Mouse (Mus musculus): ENCODE measurements around the gene Ckap5. TPM values are rescaled to one million over a fixed set of nuclear protein-coding genes. Genes with fewer than 3 reads are reported as not detected.
"Not testable (repeated sequence)": the region's sequence is repeated elsewhere in the genome, so short reads cannot be mapped to it uniquely, and the experiment has no call there.

Ckap5 gene
- polyA plus RNA-seq (2015; fragmentation: Nextera tagmentation; extraction: Ambion mirVana): 133 and 141 TPM in 2 replicates

GRCm38 (mm10) chr2:91526294-91527146, at the start of gene Ckap5:
TSS of gene Ckap5 (plus strand) at chr2:91526762.
- Histone ChIP-seq H3K36me3 (ENCODE audit: control insufficient read depth, insufficient read depth) (no peaks in the 10 kb centered on the region), H3K4me1 (replicated peaks; ENCODE audit: control insufficient read depth, insufficient read depth, low read length) (peaks cover 15% of the 10 kb centered on the region), H3K27me3 (replicated peaks; ENCODE audit: control insufficient read depth, insufficient read depth, low read length) (no peaks in the 10 kb centered on the region), H3K4me2 (ENCODE audit: low read length) (peak within 1 kb of the TSS; percentile 86), H3K27ac (ENCODE audit: low read length) (peak within 1 kb of the TSS; percentile 61), H3K4me3 (replicated peaks; ENCODE audit: low read length) (peak within 1 kb of the TSS; percentile 70), H3K9ac (replicated peaks; ENCODE audit: low read depth, low read length) (peak within 1 kb of the TSS; percentile 96), H3K9me3 (ENCODE audit: control insufficient read depth, low read length) (no peaks in the 10 kb centered on the region)
- under 1% methylated on average over 59 of the region's 64 CpGs for WGBS
- peak; percentile 99 for ATAC-seq

- no peaks in the 10 kb centered on the region for H3K36me3 ChIP-seq (ENCODE audit: control insufficient read depth, insufficient read depth)
- no peak overlapping the region for H3K9ac ChIP-seq (replicated peaks; ENCODE audit: low read depth, low read length)
- no peaks in the 10 kb centered on the region for H3K27me3 ChIP-seq (replicated peaks; ENCODE audit: control insufficient read depth, insufficient read depth, low read length)
- no peak overlapping the region for H3K4me2 ChIP-seq (ENCODE audit: low read length)
- ATAC-seq: no peak
- no peak overlapping the region for H3K4me3 ChIP-seq (replicated peaks; ENCODE audit: low read length)
- H3K4me1 ChIP-seq (replicated peaks; ENCODE audit: control insufficient read depth, insufficient read depth, low read length): 0 out of 2 replicates have a peak, but pooled peaks cover 3% of the 10 kb centered on the region
- no peaks in the 10 kb centered on the region for H3K9me3 ChIP-seq (ENCODE audit: control insufficient read depth, low read length)
- no peak overlapping the region for H3K27ac ChIP-seq (ENCODE audit: low read length)
- WGBS: 86% methylated on average over 7 of the region's 7 CpGs
Observed at GRCm38 (mm10) chr2:91476841-91477240, 49.7 kb upstream of the Ckap5 start.

DNA sequence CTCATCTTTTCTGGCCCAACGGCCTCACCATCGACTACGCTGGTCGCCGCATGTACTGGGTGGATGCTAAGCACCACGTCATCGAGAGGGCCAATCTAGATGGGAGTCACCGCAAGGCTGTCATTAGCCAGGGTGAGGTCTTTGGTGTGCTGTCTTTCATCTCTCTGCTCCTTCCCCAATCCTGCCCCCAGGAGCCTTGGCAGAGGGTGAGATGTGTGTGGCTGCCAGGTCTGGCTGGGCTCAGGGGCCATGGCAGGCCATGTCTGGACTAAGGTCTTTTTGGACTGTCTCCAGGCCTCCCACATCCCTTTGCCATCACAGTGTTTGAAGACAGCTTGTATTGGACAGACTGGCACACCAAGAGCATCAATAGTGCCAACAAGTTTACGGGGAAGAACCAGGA, 46.2 kb upstream of the Ckap5 start:
- Histone ChIP-seq H3K9ac (replicated peaks; ENCODE audit: low read depth, low read length) (no peak overlapping the region), H3K9me3 (ENCODE audit: control insufficient read depth, low read length) (no peaks in the 10 kb centered on the region), H3K4me3 (replicated peaks; ENCODE audit: low read length) (no peak overlapping the region), H3K4me2 (ENCODE audit: low read length) (no peak overlapping the region), H3K27me3 (replicated peaks; ENCODE audit: control insufficient read depth, insufficient read depth, low read length) (no peaks in the 10 kb centered on the region), H3K27ac (ENCODE audit: low read length) (no peak overlapping the region), H3K4me1 (replicated peaks; ENCODE audit: control insufficient read depth, insufficient read depth, low read length) (0 out of 2 replicates have a peak, but pooled peaks cover 3% of the 10 kb centered on the region), H3K36me3 (ENCODE audit: control insufficient read depth, insufficient read depth) (no peaks in the 10 kb centered on the region)
- WGBS: 77% methylated on average over 9 of the region's 9 CpGs
- peak; percentile 56 for ATAC-seq

DNA sequence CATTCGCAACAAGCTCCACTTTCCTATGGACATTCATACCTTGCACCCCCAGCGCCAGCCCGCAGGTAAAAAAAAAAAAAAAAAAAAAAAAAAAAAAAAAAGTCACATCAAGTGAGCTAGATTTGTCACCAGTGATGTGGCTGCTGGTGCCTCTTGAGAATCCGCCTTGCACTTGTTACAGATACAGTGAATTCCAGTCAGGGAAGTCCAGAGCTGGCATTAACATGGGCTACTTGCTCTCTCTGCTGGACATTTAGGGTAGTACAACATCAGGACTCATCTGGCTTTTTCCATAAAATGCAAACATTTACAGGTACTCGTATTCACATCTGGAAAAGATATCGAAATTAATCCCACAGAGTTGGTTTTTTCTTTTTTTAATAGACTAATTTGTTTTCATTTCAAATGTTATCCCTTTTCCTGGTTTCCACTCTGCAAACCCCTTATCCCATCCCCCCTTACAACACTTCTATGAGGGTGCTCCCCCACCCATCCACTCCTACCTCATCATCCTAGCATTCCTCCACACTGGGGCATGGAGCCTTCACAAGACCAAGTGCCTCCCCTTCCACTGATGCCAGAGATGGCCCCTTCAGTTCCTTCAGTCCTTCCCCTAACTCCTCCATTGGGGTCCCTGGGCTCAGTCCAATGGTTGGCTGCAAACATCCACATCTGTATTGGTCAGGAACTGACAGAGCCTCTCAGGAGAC, 45.6 kb upstream of the Ckap5 start:
- Histone ChIP-seq H3K27ac (ENCODE audit: low read length) (no peak overlapping the region), H3K4me1 (replicated peaks; ENCODE audit: control insufficient read depth, insufficient read depth, low read length) (0 out of 2 replicates have a peak, but pooled peaks cover 3% of the 10 kb centered on the region), H3K27me3 (replicated peaks; ENCODE audit: control insufficient read depth, insufficient read depth, low read length) (no peaks in the 10 kb centered on the region), H3K4me2 (ENCODE audit: low read length) (no peak overlapping the region), H3K4me3 (replicated peaks; ENCODE audit: low read length) (no peak overlapping the region), H3K9me3 (ENCODE audit: control insufficient read depth, low read length) (no peaks in the 10 kb centered on the region), H3K9ac (replicated peaks; ENCODE audit: low read depth, low read length) (no peak overlapping the region), H3K36me3 (ENCODE audit: control insufficient read depth, insufficient read depth) (no peaks in the 10 kb centered on the region)
- peak; percentile 75 for ATAC-seq
- WGBS: 65% methylated on average over 6 of the region's 6 CpGs

DNA sequence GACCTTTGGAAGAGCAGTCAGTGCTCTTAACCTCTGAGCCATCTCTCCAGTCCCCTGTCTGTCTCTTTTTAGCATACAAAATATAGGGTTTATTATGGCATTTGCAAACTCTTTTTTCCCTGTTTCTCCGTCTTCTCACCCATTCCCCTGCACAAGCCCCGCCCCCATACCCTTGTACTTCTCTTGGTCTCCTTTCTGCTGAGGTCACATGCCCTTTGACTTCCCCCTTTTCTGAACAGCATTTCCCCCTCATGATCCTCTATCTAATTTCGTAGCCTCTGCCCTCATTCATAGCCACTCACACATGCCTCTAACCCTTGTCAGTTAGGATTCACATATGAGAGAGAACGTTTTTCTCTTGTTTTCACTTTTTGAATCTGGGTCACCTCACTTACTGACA, 41.9 kb upstream of the Ckap5 start:
- WGBS: 80% methylated on average over 4 of the region's 4 CpGs
- no peaks in the 10 kb centered on the region for H3K36me3 ChIP-seq (ENCODE audit: control insufficient read depth, insufficient read depth)

GRCm38 (mm10) chr2:91485256-91485655, 41.3 kb upstream of the Ckap5 start:
- Histone ChIP-seq H3K4me2 (ENCODE audit: low read length) (no peak overlapping the region), H3K36me3 (ENCODE audit: control insufficient read depth, insufficient read depth) (no peaks in the 10 kb centered on the region), H3K27me3 (replicated peaks; ENCODE audit: control insufficient read depth, insufficient read depth, low read length) (no peaks in the 10 kb centered on the region), H3K9ac (replicated peaks; ENCODE audit: low read depth, low read length) (no peak overlapping the region), H3K4me3 (replicated peaks; ENCODE audit: low read length) (no peak overlapping the region), H3K27ac (ENCODE audit: low read length) (no peak overlapping the region), H3K4me1 (replicated peaks; ENCODE audit: control insufficient read depth, insufficient read depth, low read length) (0 out of 2 replicates have a peak, but pooled peaks cover 3% of the 10 kb centered on the region), H3K9me3 (ENCODE audit: control insufficient read depth, low read length) (no peaks in the 10 kb centered on the region)
- WGBS: 89% methylated on average over 6 of the region's 6 CpGs
- ATAC-seq: no peak

More for the DNA sequence above, 41.9 kb upstream of the Ckap5 start:
- Histone ChIP-seq H3K4me3 (replicated peaks; ENCODE audit: low read length) (no peak overlapping the region), H3K4me2 (ENCODE audit: low read length) (no peak overlapping the region), H3K9ac (replicated peaks; ENCODE audit: low read depth, low read length) (no peak overlapping the region), H3K4me1 (replicated peaks; ENCODE audit: control insufficient read depth, insufficient read depth, low read length) (0 out of 2 replicates have a peak, but pooled peaks cover 3% of the 10 kb centered on the region), H3K27me3 (replicated peaks; ENCODE audit: control insufficient read depth, insufficient read depth, low read length) (no peaks in the 10 kb centered on the region), H3K27ac (ENCODE audit: low read length) (no peak overlapping the region), H3K9me3 (ENCODE audit: control insufficient read depth, low read length) (no peaks in the 10 kb centered on the region)
- no peak for ATAC-seq

- H3K4me2 ChIP-seq (ENCODE audit: low read length); H3K27ac ChIP-seq (ENCODE audit: low read length); ATAC-seq; H3K9me3 ChIP-seq (ENCODE audit: control insufficient read depth, low read length); H3K27me3 ChIP-seq (replicated peaks; ENCODE audit: control insufficient read depth, insufficient read depth, low read length); H3K9ac ChIP-seq (replicated peaks; ENCODE audit: low read depth, low read length); H3K36me3 ChIP-seq (ENCODE audit: control insufficient read depth, insufficient read depth); H3K4me1 ChIP-seq (replicated peaks; ENCODE audit: control insufficient read depth, insufficient read depth, low read length); H3K4me3 ChIP-seq (replicated peaks; ENCODE audit: low read length): not testable (repeated sequence)
- WGBS: 60% methylated on average over 3 of the region's 3 CpGs
Observed at GRCm38 (mm10) chr2:91487295-91487694, 39.3 kb upstream of the Ckap5 start.

GRCm38 (mm10) chr2:91492071-91492635, 34.4 kb upstream of the Ckap5 start:
- Histone ChIP-seq H3K4me1 (replicated peaks; ENCODE audit: control insufficient read depth, insufficient read depth, low read length) (no peaks in the 10 kb centered on the region), H3K9ac (replicated peaks; ENCODE audit: low read depth, low read length) (no peak overlapping the region), H3K4me3 (replicated peaks; ENCODE audit: low read length) (no peak overlapping the region), H3K27me3 (replicated peaks; ENCODE audit: control insufficient read depth, insufficient read depth, low read length) (no peaks in the 10 kb centered on the region), H3K27ac (ENCODE audit: low read length) (no peak overlapping the region), H3K4me2 (ENCODE audit: low read length) (no peak overlapping the region), H3K9me3 (ENCODE audit: control insufficient read depth, low read length) (no peaks in the 10 kb centered on the region), H3K36me3 (ENCODE audit: control insufficient read depth, insufficient read depth) (no peaks in the 10 kb centered on the region; the same call in 1 of the 2 replicates)
- no peak for ATAC-seq
- WGBS: 93% methylated on average over 12 of the region's 12 CpGs

DNA sequence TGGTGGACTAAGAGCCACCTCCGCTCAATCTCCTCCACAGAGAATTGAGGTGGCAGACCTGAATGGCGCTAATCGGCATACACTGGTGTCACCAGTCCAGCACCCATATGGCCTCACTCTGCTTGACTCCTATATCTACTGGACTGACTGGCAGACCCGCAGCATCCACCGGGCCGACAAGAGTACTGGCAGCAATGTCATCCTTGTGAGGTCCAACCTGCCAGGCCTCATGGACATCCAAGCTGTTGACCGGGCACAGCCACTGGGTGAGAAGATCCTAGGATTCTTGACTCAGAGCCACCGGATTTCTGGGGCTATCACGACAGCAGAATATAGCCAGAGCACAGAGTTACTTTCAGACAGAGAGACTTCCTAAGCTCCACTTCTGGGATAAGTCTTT, 32.6 kb upstream of the Ckap5 start:
- no peak for ATAC-seq
- H3K9me3 ChIP-seq (ENCODE audit: control insufficient read depth, low read length): no peaks in the 10 kb centered on the region
- 97% methylated on average over 9 of the region's 9 CpGs for WGBS
- H3K4me2 ChIP-seq (ENCODE audit: low read length): no peak overlapping the region
- H3K36me3 ChIP-seq (ENCODE audit: control insufficient read depth, insufficient read depth): no peaks in the 10 kb centered on the region; the same call in 1 of the 2 replicates
- H3K9ac ChIP-seq (replicated peaks; ENCODE audit: low read depth, low read length): no peak overlapping the region
- no peak overlapping the region for H3K27ac ChIP-seq (ENCODE audit: low read length)
- H3K4me3 ChIP-seq (replicated peaks; ENCODE audit: low read length): no peak overlapping the region
- H3K4me1 ChIP-seq (replicated peaks; ENCODE audit: control insufficient read depth, insufficient read depth, low read length): no peaks in the 10 kb centered on the region
- H3K27me3 ChIP-seq (replicated peaks; ENCODE audit: control insufficient read depth, insufficient read depth, low read length): no peaks in the 10 kb centered on the region
